Mouse (Mus musculus): ENCODE results near the gene 1810043G02Rik.
"Not testable (repeated sequence)": the region's sequence is repeated elsewhere in the genome, so short reads cannot be mapped to it uniquely, and the experiment has no call there.

The 1810043G02Rik gene

DNA sequence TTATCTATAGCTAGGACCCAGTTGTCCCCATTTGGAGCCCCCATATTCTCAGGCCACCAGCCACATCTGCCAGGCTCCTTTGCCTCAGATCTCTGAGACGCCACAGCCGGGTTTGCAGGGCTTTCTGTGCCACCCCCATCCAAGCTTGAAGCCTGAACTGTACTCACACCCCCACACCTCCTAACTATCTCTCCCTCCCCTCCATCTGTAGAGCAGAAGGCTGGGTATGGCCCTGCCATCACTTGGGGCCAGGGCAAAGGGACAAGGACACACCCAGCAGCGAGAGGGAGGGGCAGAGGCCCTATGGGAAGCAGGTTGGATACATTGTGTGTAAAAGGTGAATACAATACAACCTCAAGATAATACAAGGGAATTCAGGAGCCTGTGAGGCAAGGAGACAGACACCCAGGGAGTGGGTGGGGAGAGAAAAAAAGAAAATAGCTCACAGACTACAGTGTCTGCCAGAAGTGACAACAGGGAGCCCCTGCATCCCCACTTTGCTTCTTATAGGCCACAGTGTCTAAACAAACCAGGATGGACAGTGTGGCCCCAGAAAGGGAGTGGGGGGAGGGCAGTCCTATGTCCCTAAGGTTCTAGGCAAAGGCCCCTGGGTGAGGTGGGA, 26.3 kb downstream of the 1810043G02Rik start:
- in situ Hi-C loops (cut with MboI, MseI) = no loop called here

GRCm38 (mm10) chr10:78005791-78006438, 27.6 kb downstream of the 1810043G02Rik start:
- in situ Hi-C loops (cut with MboI, MseI) = no loop called here

- in situ Hi-C loops (cut with MboI, MseI) = no loop called here
These were observed 28.9 kb downstream of the 1810043G02Rik start for GRCm38 (mm10) chr10:78007203-78007602.

GRCm38 (mm10) chr10:78008169-78008568, 29.8 kb downstream of the 1810043G02Rik start:
- in situ Hi-C loops (cut with MboI, MseI) = no loop called here

DNA sequence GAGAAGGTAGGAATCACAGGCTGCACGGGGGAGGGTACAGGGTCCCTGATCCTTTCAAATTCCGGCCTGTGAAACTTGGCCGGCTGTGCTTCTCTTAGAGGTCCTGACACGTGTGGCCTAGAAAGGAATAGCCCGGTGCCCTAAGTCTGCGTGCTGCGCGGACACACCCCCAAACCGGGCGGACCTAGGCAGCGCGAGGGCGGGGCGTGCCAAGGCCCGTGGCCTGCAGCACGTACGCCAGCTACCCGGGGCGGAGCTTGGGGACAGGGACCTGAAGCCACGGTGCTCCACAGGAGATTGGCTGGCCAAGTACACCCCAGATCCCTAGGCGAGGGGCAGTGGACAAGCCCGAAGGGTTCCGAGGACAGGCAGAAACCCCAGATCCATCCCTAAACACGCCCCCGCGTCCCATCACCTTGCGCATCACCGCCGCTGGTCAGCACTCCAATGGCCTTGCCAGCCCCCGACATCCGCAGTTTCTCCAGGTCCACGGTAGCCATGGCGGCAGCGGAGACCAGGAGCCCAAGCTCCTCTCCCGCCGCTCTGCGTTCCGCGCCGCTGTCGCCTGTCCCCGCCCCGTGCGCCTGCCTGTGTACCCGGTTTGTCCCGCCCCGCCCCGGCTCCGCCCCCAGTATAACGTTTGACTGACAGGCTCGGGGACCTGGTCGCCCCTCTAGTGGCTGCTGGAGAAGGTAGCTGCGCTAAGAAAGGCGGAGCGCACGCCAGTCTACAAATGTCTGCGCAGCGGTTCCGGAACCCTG, 31.0 kb downstream of the 1810043G02Rik start:
- in situ Hi-C loops (cut with MboI, MseI) = no loop called here

GRCm38 (mm10) chr10:78009945-78010293, 31.6 kb downstream of the 1810043G02Rik start, which contains the start of gene Pfkl:
TSS of gene Pfkl (minus strand) at chr10:78010083.
- in situ Hi-C loops (cut with MboI, MseI) = no loop called here

DNA sequence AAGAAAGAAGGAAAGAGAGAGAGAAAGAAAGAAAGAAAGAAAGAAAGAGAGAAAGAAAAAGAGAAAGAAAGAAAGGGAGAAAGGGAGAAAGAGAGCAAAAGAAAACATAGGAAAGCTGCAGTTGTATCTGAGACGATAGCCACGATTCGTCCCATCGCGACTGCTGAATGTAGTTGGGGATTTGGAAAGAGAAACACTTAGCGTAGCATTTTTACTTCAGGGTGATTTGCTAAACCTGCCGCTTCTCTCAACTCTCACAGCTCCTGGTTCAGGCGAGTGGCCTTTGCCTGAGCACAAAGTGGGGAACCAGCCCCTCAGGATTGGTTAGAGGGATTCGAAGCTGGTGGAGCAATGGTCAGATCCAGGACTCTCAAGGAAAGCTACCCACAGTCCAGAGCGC, 32.0 kb downstream of the 1810043G02Rik start:
- in situ Hi-C loops (cut with MboI, MseI) = no loop called here

GRCm38 (mm10) chr10:78011116-78011515, 32.8 kb downstream of the 1810043G02Rik start:
- in situ Hi-C loops (cut with MboI, MseI) = not testable (repeated sequence)

- in situ Hi-C loops (cut with MboI, MseI) = no loop called here
These were observed 34.6 kb downstream of the 1810043G02Rik start for GRCm38 (mm10) chr10:78012661-78013495.

DNA sequence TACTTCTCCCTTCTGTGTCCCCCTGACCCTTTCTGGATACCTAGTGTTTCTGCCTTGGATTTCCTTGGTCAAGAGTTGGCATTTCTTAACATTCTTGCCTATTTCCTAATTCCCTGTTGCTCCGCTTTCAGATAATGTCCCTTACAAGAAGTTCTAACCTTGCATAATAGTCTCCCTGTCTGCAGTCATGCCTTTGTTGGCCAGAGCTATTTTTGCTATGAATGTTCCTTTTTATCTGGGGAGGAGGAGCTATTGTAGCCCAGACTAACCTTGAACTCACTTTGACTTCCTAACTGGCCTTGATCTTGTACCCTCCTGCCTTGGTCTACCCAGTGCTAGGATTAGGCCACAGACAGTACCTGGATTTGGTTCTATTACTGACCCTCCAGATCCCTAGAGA, 37.2 kb downstream of the 1810043G02Rik start:
- in situ Hi-C loops (cut with MboI, MseI) = no loop called here

- in situ Hi-C loops (cut with MboI, MseI) = no loop called here
These were observed 38.0 kb downstream of the 1810043G02Rik start for GRCm38 (mm10) chr10:78016366-78016765.

GRCm38 (mm10) chr10:78018797-78019203, 40.5 kb downstream of the 1810043G02Rik start:
- in situ Hi-C loops (cut with MboI, MseI) = no loop called here

GRCm38 (mm10) chr10:78019291-78019690, 41.0 kb downstream of the 1810043G02Rik start:
- in situ Hi-C loops (cut with MboI, MseI) = no loop called here

DNA sequence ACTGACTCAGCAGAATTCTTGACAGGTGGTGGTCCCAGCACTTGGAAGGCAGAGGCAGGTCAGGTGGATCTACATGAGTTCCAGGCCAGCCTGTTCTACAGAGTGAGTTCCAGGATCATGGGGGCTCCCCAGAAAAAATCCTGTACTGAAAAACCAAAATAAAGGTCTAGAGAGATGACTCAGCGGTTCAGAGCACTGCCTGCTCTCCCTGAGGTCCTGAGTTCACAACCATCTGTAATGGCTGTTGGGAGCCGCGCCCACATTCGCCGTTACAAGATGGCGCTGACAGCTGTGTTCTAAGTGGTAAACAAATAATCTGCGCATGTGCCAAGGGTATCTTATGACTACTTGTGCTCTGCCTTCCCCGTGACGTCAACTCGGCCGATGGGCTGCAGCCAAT, 41.7 kb downstream of the 1810043G02Rik start:
- in situ Hi-C loops (cut with MboI, MseI) = not testable (repeated sequence)

GRCm38 (mm10) chr10:78025453-78025852, 47.1 kb downstream of the 1810043G02Rik start:
- in situ Hi-C loops (cut with MboI, MseI) = not testable (repeated sequence)

DNA sequence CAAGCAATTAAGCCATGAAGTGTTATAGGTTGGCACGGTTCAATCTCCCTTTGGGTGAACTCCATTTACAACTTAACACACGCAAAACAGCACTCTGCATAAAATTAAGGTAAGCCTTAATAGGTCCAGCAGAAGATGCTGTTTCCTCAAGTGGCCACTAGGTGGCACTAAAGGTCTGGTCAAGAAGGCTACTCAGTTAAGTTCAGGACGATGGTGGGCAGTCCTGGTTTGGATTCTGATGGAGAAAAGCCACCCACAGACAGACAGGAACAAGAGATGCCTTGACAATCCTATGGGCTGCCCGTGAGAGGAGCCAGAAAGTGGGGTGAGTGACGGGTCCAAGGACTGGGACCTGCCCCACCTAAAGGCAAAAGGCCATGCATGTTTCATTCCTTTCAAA, 49.8 kb downstream of the 1810043G02Rik start:
- in situ Hi-C loops (cut with MboI, MseI) = no loop called here

- in situ Hi-C loops (cut with MboI, MseI) = no loop called here
These were observed 50.8 kb downstream of the 1810043G02Rik start for GRCm38 (mm10) chr10:78029080-78029479.

GRCm38 (mm10) chr10:78031987-78032386, 53.7 kb downstream of the 1810043G02Rik start:
- in situ Hi-C loops (cut with MboI, MseI) = loop anchor here (5.0 kb wide), 1 partner anchor 130 kb away; no protein-coding TSS in a partner anchor
